1 mouse cellular context compared by ENCODE assay signal in the genomic region with DNA sequence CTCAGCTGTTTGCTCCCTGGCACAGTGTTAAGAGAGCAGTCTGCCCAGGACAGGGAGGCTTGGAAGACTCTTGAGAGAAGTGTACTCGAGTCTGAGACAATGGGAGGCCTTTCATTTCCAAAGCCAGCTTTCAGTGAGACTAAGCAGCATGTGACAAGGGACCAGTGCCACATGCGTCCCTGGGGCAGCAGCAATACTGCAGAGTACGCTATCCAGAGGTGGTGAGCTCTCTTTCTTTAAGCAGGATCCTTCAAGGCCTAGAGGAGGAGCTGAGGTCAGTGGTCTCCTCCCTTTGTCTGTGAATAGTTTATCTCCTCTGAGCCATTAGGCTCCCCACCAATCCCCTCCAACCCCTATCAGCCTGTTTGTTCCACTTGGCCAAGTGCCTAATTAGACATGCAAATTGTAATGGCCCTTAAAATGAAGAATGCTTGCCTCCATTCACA.
TF ChIP-seq lines count a peak whose summit lies in the region.

No protein-coding gene starts in this region.

TF ChIP-seq in MEL, 35 proteins besides CTCF, POLR2A, EP300 and RAD21 (continued from another document):
- TF ChIP-seq E2F4 (IDR thresholded peaks at IDR 0.05; ENCODE audit: borderline replicate concordance, low read depth, low read length) (no peak), ELF1 (IDR thresholded peaks at IDR 0.05; ENCODE audit: low read depth, low read length) (no peak), ZC3H11A (IDR thresholded peaks at IDR 0.05; ENCODE audit: low read depth, low read length) (no peak), GATA1 (IDR thresholded peaks at IDR 0.05; ENCODE audit: low read depth, low read length) (peak; percentile 76), RCOR1 (IDR thresholded peaks at IDR 0.05; ENCODE audit: low read depth, low read length) (no peak; the same call in 1 of the 2 replicates), GABPA (IDR thresholded peaks at IDR 0.05; ENCODE audit: low read depth, low read length) (no peak), NELFE (IDR thresholded peaks at IDR 0.05; ENCODE audit: low read depth, low read length) (peak; percentile 43; the same call in 1 of the 2 replicates), POLR2AphosphoS5 (IDR thresholded peaks at IDR 0.05; ENCODE audit: borderline replicate concordance, low read depth, low read length) (no peak), CHD2 (IDR thresholded peaks at IDR 0.05; ENCODE audit: low read length) (no peak), MEF2A (IDR thresholded peaks at IDR 0.05; ENCODE audit: extremely low read depth, insufficient replicate concordance, low read depth, low read length, poor library complexity, severe bottlenecking) (no peak), CHD1 (IDR thresholded peaks at IDR 0.05; ENCODE audit: low read depth, low read length) (no peak), BHLHE40 (IDR thresholded peaks at IDR 0.05; ENCODE audit: borderline replicate concordance, low read depth, low read length) (no peak), HCFC1 (IDR thresholded peaks at IDR 0.05; ENCODE audit: low read depth, low read length) (no peak), ZNF384 (IDR thresholded peaks at IDR 0.05; ENCODE audit: low read depth, low read length) (no peak), SIN3A (IDR thresholded peaks at IDR 0.05; ENCODE audit: low read length) (peak; percentile 62), MAX (IDR thresholded peaks at IDR 0.05; ENCODE audit: low read length) (peak; percentile 60), MAFK (IDR thresholded peaks at IDR 0.05; ENCODE audit: borderline replicate concordance, low read depth, low read length) (no peak), MYB (IDR thresholded peaks at IDR 0.05; ENCODE audit: low read depth, low read length) (no peak), SMC3 (IDR thresholded peaks at IDR 0.05; ENCODE audit: low read depth, low read length) (no peak), ETS1 (IDR thresholded peaks at IDR 0.05; ENCODE audit: low read depth, low read length) (no peak), MXI1 (IDR thresholded peaks at IDR 0.05; ENCODE audit: low read depth, low read length) (peak; percentile 40; the same call in 1 of the 2 replicates), ZMIZ1 (IDR thresholded peaks at IDR 0.05; ENCODE audit: low read depth, low read length) (no peak), USF1 (IDR thresholded peaks at IDR 0.05; ENCODE audit: low read depth, low read length) (no peak)
TF ChIP-seq in MEL: peak in this region for 8.
